Mouse (Mus musculus): ENCODE data around the gene D630039A03Rik.
A peak's percentile ranks its signal among the peaks of the same experiment; 100 is the strongest.

Gene D630039A03Rik

DNA sequence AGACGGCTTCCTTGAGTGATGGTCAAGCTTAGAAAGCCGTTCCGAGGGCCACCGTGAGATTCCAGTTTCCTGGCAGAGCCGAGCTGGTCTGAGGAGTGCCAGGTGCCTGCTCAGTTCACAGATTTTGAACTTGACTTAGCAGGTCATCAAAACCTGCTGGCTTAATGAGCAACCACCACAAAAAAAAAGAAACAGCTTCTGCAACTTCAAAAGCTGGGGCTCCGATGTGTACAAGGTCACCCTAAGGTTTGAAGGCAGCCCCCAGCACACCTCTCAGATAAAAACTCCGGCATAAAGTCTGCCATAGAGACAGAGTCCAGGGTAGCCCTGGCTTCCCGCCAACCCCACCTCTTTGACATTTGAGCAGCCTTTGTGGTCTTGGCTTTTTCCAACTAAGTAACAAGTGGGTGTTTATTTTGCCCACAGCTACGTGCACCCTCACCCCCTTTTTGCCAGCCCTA, at the start of gene D630039A03Rik:
D630039A03Rik (minus strand) TSS at position 97 of the 461 bp plus-strand sequence.
- DNase-seq (ENCODE audit: low spot score), result peak; percentile 51

DNA sequence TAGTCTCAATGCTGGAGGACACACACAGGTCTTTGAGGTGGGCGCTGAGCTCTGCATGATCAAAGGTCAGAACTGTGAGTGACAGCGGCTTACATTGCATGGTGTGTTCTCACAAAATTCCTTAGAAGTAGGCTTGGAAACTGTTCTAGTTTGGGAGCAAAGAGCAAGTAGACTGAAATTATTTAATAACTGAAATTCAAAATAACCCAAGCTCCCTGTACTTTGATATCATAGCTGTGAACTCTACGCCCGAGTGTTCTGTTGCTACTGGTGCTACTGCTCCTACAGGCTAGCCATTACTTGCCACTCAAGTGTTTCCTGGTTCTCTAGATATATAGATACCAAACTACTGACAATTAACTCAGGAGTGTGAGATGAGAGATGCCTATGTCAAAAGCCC, 49.4 kb upstream of the D630039A03Rik start:
- DNase-seq (ENCODE audit: low spot score), result no peak

DNA sequence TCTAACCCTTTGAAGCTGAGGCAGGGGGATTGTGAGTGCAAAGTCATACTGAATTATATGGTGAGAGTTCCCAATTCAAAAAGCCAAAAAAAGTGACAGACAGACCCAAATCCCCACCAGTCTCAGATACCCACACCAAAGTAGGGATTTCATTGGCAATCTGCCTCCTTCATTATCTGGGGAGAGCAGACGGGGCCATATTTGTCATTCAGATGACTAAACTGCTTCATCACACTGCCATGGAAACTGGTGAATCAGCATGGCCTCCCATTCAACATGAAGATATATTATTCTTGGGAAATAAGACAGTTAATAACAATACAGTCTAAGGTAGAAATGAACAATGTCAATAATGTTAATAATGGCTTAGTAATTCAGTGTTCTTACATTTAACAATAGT, 48.0 kb upstream of the D630039A03Rik start:
- no peak for DNase-seq (ENCODE audit: low spot score)

DNA sequence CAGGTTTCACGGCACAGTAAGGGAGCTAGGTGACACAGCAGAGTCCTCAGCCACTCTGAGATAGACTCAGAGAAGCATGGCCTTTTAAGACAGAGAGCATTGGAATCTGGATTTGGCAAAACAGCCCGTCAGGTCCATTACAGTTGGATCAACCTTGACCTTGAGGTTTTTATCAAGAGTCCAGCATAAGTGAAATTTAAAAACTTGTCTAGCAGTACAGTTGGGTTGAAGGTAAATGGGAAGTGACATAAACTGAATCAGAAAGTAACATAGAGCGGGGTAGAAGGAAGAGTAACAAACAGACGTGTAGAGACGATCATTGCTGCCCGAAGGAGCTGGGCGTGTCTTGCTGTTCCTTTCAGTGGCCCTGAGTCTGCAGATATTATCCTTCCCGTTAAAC, 43.0 kb upstream of the D630039A03Rik start:
- DNase-seq (ENCODE audit: low spot score), result no peak

DNA sequence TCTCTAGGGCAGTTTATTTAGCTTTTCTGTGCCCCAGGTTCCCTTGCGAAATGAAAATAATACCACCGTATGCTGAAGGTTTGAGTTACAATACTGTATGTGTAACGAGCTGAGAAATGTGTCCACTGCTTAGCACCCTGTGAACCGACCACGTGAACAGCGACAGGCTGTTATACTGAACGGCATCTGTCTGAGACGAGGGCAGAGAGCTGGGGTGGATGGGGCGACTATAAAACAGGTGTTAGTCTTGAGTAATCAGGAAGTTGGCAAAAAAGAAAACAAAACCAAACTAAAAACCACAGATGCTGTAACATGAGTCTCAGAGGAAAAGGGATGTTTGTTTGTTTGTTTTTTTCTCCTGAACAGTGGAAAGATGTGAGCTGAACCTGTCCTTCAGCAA, 42.0 kb upstream of the D630039A03Rik start:
- no peak for DNase-seq (ENCODE audit: low spot score)

DNA sequence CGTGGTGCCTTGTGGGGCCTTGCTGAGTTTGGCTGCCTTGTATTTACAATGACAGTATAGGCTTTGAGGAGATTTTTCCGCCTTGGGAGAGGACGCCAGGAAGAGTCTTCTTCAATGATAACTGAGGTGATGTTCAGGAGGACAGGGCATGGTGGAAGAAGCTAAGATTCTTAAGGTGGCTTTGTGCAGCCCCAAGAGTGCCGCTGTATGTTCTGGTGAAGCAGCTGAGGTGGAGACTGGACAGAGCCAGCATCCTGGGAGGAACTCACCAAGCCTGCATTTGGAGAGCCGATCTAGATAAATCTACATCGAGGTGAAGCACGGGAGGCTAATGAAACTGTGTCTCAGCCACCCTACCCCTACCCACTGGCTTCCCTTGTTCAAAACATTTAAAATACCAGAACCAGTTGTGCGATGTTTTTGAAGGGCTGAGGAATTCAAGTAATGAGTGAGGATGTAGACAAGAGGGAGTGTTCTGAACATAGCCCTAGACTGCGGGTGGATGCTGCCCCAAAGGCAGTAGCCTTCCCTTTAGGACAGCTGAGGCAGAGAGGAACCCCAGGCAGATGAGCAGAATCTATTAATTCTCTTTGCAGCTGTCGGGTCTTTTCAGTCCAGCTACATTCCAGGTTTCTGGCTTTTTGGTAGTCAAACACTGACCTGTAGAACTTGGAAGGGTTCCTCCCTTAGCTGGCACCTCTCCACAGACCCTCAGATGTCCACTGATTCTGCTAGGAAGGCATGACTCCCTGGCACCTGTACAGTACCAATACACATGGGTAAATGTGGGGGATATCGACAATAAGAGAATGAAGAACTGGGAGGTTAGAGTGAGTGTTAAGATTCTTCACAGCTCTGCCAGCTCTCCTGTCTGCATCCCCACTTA, 41.3 kb upstream of the D630039A03Rik start:
- no peak for DNase-seq (ENCODE audit: low spot score)

DNA sequence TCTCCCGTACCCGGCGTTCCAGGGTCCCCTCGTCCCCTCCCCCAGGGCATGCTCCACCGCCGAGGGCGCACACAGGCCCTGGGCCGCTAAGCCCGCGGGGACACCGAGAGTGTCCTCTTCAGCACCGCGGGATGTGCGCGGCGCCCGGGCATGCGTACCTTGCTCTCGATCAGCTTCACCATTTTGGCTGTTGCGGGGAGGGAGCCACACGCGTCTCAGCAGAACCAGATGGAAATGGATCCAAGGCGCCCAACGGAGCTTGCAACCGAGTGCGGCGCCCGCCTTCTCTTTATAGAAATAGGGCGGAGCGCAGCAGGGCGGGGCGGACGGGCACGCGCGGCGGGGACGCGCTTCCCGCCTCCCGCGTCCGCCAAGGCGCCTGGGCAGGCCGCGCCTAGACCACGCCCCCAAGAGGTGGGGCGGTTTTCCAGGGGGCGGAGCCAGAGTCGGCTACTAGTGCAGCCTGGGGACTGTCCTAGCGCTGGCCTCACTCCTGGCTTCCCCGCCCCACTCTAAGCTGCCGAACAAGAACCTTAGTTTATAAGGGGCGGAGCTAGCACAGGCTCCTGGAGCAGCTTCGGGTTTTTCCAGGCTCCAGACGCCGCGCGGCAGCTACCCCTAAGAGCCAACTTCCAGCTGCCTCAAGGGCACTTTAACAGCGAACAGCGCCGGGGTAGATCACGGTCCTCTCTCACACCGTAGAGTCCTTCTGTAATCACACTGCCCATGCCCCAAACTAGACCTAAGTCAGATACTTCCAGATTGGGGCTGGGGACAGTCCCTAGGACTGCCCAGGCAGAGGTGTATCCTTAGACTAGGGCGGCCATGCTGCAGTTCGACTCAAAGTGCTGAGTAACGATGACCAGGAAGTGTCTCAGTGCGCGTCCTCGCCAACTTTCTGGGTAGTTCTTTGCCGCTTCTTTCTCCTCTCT, 40.2 kb upstream of the D630039A03Rik start, which contains the start of gene Txn1:
Txn1 (minus strand) TSS at position 383 of the 932 bp plus-strand sequence.
- peak; percentile 98 for DNase-seq (ENCODE audit: low spot score)

DNA sequence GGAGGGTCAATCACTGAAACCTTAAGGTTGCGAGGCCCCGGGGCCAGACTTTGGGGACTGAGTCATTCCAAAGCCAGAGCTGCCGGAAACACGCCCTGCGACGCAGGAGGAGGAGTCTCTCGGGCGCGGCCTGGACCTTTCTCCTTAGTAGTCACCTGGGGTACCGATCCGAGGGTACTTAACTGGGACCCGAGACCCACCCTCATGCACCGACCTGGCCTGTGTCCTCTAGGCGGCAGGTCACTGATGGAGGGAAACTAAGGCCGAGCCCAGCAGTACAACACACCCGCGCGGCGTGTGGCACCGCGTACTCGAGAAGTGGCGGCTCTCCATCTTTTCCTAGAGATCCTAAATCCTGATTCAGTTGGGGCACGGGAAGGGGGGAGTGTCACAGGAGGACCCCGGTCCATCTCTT, 39.5 kb upstream of the D630039A03Rik start:
- peak; percentile 83 for DNase-seq (ENCODE audit: low spot score)

DNA sequence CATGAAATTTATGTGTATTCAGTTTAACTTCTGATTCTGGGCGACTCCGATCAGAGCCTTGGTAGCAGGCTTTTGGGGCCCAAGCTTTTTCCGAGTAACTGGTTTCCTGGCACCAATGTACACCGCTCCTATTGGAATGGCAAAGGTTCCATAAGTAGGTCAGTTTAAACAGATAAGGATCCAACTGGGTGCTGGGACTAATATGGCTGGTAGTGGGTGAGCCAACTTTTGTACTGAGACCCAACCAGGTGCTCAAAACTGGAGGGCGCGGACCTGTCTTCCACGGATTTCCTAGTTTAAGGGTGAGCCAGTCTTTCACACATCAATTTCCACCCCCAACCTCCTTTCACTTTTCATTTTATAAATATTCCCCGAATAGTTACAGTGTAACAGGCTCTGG, 38.9 kb upstream of the D630039A03Rik start:
- DNase-seq (ENCODE audit: low spot score), result no peak

DNA sequence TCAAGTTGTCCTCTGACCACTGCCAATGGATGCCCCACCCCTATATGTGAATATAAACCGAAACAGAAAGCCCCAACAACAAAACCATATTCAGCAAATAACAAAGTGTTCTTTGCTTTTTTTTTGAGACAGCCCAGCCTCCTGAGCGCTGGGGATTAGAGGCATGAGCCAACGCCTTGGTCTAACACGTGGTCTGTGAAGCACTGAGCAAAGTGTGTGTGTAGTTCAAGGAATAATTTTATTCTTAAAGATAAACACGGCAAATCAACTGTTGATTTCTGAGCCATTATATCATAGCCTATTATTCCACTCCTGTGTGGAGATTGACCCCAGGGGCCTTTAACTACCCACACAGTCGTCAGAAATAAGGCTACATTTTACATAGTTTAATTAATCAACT, 38.5 kb upstream of the D630039A03Rik start:
- no peak for DNase-seq (ENCODE audit: low spot score)

DNA sequence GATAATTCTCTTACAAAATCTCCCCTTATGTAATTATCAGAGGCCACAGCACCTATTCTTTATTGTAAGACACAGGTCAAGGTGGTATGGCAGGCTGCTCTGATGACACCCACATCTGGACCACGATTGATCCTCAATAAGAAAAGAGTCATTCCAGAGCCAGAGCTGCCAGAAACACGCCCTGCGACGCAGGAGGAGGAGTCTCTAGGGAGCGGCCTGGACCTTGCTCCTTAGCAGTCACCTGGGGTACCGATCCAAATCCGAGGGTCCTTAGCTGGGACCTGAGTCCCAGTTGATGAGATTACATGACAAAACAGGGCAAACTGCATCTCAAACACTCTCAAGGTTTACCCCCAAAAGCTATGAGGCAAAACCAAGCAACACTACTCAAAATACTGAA, 37.7 kb upstream of the D630039A03Rik start:
- DNase-seq (ENCODE audit: low spot score), result no peak

DNA sequence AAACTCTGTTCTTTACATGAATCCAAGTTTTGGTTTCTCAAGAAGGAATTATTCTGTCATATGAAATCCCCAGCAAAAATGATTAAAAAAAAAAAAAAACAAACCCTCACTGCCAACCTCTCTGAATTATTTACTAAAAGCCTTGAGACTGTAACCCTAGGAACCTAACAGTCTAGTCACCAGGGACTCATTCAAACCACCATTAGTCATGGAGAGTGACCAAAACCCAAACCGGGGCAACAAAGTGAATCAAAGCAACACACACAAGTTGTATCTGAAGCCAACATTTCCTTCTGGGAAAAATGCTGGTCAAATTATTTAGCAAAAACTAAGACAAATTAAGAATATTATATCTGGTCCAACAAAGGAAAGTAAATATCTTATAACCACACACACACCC, 36.8 kb upstream of the D630039A03Rik start:
- no peak for DNase-seq (ENCODE audit: low spot score)

DNA sequence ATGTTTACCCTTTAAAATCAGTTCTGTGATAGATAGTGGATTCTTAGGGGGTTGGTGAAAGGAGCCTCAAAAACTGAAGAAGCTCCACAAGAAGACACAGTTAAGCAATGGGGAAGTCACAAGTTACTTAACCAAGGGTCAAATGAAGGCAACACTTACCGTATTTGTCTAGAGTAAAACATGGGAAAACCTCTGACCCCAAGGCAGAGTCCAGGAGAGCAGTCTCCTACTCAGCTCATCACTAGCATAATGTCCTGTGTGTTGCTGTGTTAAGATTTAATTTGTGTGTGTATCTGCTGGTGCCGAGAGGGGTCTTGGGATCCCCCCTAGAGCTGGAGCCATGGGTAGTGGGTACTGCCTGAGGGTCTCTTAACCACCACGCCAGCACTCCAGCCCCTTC, 36.3 kb upstream of the D630039A03Rik start:
- DNase-seq (ENCODE audit: low spot score), result no peak

DNA sequence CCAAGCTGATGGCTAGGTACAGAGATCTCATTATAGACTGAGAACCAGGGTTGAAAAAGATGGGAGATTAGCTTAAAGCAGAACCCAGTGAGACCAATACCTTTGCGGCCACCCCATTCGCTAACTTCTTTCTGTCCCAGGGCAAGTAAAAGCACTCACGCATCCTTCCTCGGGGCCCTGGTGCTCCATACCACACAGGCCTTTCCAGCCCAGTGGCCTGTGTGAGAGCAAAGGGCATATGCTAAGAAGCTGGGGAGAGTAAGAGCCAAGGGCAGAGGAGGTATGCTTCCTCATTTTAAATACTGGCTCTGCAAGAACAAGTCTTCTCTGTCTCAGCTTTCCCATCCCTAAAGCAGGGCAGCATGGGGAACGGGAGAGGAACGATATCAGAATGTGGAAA, 33.8 kb upstream of the D630039A03Rik start:
- no peak for DNase-seq (ENCODE audit: low spot score)

DNA sequence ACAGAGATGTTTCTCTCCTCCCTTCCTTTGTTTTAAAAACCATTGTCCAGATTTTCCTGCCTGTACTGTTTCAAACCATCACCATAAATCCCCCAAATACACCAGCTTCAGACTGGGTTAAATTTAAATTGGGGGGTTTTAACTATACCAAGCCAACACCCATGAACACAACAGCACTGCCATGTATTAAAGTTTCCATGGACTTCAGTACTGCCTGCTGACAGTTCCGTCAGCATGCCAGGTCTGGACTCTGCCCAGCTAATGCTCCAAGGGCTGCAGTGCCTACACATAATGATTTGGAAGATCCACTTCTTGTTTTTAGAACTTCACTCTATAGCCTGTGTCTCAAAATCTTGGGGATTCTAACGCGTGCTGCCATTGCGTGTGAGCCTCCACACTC, 31.4 kb upstream of the D630039A03Rik start:
- no peak for DNase-seq (ENCODE audit: low spot score)

DNA sequence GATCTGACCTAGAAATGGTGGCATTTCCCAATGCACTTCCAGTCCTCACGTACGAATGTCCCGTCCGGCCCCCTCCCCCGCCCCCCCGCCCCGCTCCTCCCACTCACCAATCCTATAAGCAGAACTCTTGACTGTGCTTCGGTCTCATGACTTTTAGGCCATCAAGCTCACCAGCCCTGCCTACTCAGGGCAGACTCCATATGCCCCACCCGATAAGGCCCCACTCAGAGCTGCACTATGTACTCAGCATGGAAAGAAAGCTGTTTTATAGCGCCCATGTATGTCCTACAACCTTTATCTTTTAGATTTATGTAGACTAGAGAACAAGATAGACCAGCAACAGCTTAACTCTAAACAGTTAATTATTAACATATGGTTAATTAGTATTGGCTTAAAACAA, 30.9 kb upstream of the D630039A03Rik start:
- no peak for DNase-seq (ENCODE audit: low spot score)

DNA sequence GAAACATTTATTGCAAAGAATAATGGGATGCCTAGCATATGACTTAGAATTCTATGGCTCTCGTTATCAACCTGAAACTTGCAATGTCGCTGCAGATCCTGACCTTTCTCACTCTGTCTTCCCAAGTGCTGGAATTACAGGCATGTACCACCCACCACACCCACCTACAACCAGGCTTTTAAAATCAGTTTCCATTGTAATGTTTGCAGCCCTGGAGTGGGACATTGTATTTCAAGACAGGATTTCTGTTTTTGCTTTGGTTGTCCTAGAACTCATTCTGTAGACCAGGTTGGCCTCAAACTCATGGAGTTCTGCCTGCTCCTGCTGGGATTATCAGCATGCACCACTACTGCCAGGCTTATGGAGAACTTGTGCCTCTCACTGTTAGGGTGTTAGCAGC, 26.8 kb upstream of the D630039A03Rik start:
- DNase-seq (ENCODE audit: low spot score), result no peak

DNA sequence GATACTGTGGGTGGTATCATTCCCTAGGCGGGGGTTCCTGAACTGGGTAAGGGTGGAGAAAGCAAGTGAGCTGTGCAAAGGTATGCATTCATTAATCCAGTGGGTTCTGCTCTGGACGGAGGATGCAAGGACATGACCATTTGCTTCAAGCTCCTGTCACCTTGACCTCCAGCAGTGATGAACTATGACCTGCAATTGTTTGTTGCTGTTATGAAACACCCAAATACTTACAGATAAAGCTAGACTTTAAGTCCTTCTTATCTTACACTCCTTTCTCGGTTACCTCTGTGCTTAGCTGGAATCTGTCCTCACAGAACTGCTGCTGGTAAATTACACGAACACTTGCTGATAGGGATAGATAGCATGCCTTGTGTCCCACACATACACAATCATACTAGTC, 24.5 kb upstream of the D630039A03Rik start:
- no peak for DNase-seq (ENCODE audit: low spot score)

DNA sequence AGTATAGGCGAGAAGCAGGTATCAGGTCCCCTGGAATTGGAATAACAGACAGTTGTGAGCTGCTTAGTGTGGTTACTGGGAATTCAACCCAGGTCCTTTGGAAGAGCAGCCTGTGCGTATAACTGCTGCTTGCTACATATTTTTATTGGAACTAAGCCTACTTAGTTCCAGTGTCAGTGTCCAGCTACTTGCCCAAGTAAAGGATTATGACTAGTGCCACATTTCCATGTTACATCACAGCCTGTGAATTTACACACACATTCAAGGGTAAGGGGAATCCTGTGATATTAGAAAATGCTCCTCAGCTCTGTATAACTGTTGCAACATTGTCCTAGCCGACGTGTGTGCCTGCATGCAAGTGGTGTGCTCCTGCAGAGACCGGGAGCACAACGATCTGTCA, 21.2 kb upstream of the D630039A03Rik start:
- DNase-seq (ENCODE audit: low spot score), result no peak

DNA sequence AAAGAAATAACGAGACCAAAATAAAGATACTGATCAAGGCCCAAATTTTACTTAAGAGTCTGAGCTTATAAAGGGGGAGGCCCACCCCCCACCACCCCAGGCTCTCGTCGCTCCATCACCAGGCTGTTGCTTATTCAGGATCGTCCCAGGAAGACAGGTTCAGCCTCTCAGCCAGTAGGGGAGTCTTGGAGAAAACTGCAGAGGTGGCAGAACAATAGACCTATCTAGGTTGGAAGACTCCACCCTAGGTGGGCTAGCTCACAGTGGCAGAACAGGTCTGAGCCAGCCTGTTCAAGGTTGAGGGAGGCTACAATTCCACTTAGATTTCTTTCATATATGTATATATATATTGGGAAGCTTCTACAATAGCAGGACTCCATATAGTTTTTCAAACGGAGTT, 18.1 kb upstream of the D630039A03Rik start:
- DNase-seq (ENCODE audit: low spot score), result no peak

DNA sequence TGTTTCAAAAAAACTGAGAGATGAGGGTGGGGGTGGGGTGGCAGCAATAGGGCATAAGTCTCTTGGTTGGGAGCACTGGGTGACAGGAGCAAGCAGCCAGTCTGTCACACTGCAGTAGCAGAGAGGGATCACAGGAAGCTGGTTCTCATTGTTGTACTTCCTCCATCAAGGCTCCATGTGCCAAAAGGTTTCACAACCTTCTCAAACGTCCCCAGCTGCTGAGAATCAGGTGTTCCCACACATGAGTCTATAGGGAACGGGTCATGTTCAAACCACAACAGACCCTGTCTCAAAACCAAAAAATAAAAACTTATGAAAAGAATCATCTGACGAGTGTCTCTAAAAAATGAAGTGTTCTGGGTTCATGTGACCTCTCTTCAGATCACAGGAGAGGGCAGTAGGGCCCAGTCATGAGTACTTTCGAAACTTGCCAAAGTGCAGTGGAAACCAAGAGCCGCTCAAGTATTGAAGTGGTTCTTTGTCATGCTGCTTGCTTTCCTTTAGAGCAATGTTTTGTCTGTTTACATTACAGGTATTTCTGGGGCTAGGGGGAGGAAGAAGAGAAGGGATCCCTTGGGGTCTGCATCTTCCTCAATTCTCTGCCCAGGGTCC, 14.6 kb upstream of the D630039A03Rik start:
- no peak for DNase-seq (ENCODE audit: low spot score)

DNA sequence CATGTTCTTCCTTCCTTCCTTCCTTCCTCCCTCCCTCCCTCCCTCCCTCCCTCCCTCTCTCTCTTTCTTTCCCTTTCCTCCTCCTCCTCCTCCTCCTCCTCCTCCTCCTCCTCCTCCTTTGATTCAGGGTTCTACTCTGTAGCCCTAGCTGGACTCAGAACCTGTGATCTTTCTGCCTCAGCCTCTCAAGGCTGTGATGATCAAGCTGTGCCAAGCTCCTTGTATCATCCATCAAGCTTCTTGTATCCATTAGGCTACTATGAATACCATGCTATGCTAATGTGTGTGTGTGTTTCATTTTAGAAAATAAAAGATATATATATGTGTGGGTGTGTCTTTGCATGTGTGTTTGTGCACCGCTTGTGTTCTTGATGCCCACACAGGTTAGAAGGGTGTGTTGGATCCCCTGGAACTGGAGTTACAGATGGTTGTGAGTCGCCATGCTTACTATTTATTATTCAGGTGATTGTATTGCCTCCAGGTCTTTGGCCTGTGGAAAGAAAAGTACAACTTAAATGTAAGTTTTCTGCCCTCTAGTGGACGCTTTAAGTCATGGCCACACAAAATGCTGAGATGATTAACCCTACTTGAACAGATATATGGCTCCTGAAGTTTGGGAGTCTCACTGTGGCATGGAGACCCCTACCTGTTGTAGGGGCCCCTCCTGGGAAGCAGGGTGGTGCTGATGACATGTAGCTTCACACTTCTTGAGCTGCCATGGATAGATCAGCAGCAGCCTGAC, 11.5 kb upstream of the D630039A03Rik start:
- no peak for DNase-seq (ENCODE audit: low spot score)

Measured in urinary bladder, postnatal 14 days (tissue).